Mouse (Mus musculus) CD4-positive, CD25-positive, alpha-beta regulatory T cell, adult 4 months (primary cell): ENCODE results near the gene Tsr3. TPM values are rescaled to one million over a fixed set of nuclear protein-coding genes. Genes with fewer than 3 reads are reported as not detected.
"Not testable (repeated sequence)": the region's sequence is repeated elsewhere in the genome, so short reads cannot be mapped to it uniquely, and the experiment has no call there.

ENCODE experiments used
- ATAC-seq: one replicate; pipeline ENCODE4 v1.8.0; 2017
- polyA plus RNA-seq, 2 experiments: library from polyadenylated mRNA; unstranded; fragments of 100-300 nt; shearing (Covaris generic); gene quantifications; one replicate each; pipeline ENCODE4 v1.2.1; 2017

Gene Tsr3
- polyA plus RNA-seq: 10 to 100 TPM; 35.1 to 36.0 TPM

GRCm38 (mm10) chr17:25239695-25240636 lies at the start of gene Tsr3, which contains the start of gene Gnptg:
TSS of gene Tsr3 (plus strand) at chr17:25240170.
TSS of gene Gnptg (minus strand) at chr17:25240124.
- peak; percentile 92 for ATAC-seq

- ATAC-seq: no peak
These were observed 37.6 kb upstream of the Tsr3 start for GRCm38 (mm10) chr17:25202401-25202800.

GRCm38 (mm10) chr17:25210006-25210405 lies 30.0 kb upstream of the Tsr3 start:
- no peak for ATAC-seq

- no peak for ATAC-seq
These were observed 29.1 kb upstream of the Tsr3 start for GRCm38 (mm10) chr17:25210680-25211466.

- ATAC-seq: no peak
These were observed 28.3 kb upstream of the Tsr3 start for GRCm38 (mm10) chr17:25211705-25212104.

- ATAC-seq: no peak
These were observed 24.5 kb upstream of the Tsr3 start for GRCm38 (mm10) chr17:25215431-25215830.

GRCm38 (mm10) chr17:25218967-25219366 lies 21.0 kb upstream of the Tsr3 start:
- ATAC-seq: no peak

GRCm38 (mm10) chr17:25219492-25220295 lies 20.3 kb upstream of the Tsr3 start:
- ATAC-seq: peak; percentile 32

- no peak for ATAC-seq
These were observed 19.2 kb upstream of the Tsr3 start for GRCm38 (mm10) chr17:25220746-25221145.

GRCm38 (mm10) chr17:25221821-25222503 lies 18.0 kb upstream of the Tsr3 start:
- peak; percentile 32 for ATAC-seq

GRCm38 (mm10) chr17:25222504-25222940 lies 17.4 kb upstream of the Tsr3 start:
- peak; percentile 60 for ATAC-seq

GRCm38 (mm10) chr17:25222951-25223601 lies 16.9 kb upstream of the Tsr3 start:
- ATAC-seq: peak; percentile 5

- peak; percentile 79 for ATAC-seq
These were observed 15.3 kb upstream of the Tsr3 start for GRCm38 (mm10) chr17:25224586-25225222.

GRCm38 (mm10) chr17:25225659-25226058 lies 14.3 kb upstream of the Tsr3 start:
- ATAC-seq: no peak

GRCm38 (mm10) chr17:25227991-25228390 lies 12.0 kb upstream of the Tsr3 start:
- ATAC-seq: no peak

GRCm38 (mm10) chr17:25230014-25230655 lies 9.8 kb upstream of the Tsr3 start:
- ATAC-seq: not testable (repeated sequence)

GRCm38 (mm10) chr17:25230700-25231099 lies 9.3 kb upstream of the Tsr3 start:
- no peak for ATAC-seq

GRCm38 (mm10) chr17:25231621-25232020 lies 8.3 kb upstream of the Tsr3 start:
- not testable (repeated sequence) for ATAC-seq

- ATAC-seq: no peak
These were observed 4.3 kb upstream of the Tsr3 start for GRCm38 (mm10) chr17:25235635-25236034.

- no peak for ATAC-seq
These were observed 3.3 kb downstream of the Tsr3 start for GRCm38 (mm10) chr17:25243131-25243780.
